Mouse (Mus musculus) ovary, adult 18-20 months (tissue): Measurements from ENCODE around the gene Oma1.

Experiments used
- DNase-seq: peaks from one replicate; pipeline ENCODE4 v3.0.0; 2022; ENCODE audit warnings: low spot score, mixed read lengths

Gene Oma1

DNA sequence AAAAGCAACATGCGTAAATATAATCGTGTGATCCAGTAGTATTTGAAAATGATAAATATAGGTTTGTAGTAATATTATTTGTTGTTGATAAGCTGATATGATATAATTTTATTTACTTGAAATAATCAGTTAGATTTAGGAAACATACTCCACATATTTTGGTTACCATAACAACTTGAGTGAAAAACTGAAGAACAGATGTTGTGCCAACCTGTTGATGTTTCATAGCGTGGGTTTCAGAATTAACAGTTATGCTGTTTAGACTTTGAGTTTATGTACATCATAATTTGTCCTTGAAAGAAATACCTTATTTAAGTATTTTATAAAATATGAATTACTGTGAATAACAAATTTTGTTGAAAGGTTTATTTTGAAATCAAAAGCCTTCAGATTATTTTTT lies 43.8 kb downstream of the Oma1 start:
- no peak for DNase-seq

DNA sequence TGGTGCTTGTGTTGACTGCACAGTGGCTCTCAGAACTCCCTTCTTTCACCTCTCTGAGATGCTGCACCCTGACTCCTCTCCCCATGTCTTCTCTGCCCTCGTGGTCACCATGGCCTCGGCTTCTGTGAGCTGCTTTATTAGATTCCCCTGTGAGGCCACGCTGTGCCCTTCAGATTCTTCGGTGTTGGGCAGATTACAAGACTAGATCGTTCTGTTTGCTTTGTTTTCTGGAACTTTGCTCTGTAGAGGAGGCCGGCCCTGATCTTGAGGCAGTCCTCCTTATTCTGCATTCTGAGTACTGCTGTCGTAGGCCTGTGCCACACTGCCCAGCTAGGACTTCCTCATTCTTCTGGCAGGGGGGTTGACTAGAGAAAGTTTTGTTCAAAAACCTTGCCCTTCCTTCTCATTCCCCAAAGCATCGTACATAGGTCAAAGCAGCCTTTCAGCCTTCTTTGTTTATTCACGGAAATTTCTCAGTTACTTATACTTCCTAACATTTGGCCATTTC lies 45.4 kb downstream of the Oma1 start:
- no peak for DNase-seq

GRCm38 (mm10) chr4:103382171-103382570 lies 68.6 kb downstream of the Oma1 start:
- no peak for DNase-seq

- DNase-seq = no peak
Measured at GRCm38 (mm10) chr4:103385031-103385430, 71.4 kb downstream of the Oma1 start.

GRCm38 (mm10) chr4:103385835-103386787 lies 72.5 kb downstream of the Oma1 start:
- no peak for DNase-seq

DNA sequence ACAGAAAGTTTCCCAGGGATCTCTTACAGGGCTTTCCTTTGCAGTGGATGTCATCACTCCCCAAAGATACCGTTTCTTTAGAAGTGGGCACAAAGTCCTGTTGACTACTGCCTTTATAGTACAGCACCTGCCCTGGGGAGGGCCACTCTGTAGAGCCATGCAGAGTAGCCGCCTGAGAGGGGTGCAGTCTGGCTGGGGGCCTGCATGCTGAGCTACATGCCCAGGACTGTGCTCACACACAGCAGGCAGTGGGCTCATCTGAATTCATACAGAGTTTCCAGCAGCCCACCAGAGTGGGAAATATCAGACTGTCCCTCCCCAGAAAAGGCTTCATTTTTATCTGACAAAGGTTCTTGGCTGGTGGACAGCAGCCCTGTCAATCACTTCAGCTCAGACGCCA lies 73.7 kb downstream of the Oma1 start:
- DNase-seq = no peak

- DNase-seq = no peak
Measured at GRCm38 (mm10) chr4:103388530-103389178, 75.0 kb downstream of the Oma1 start.

- no peak for DNase-seq
Measured at GRCm38 (mm10) chr4:103389583-103389982, 76.0 kb downstream of the Oma1 start.

GRCm38 (mm10) chr4:103390499-103390898 lies 76.9 kb downstream of the Oma1 start:
- no peak for DNase-seq

GRCm38 (mm10) chr4:103395066-103395465 lies 81.5 kb downstream of the Oma1 start:
- no peak for DNase-seq

- DNase-seq = no peak
Measured at GRCm38 (mm10) chr4:103395905-103396304, 82.3 kb downstream of the Oma1 start.

GRCm38 (mm10) chr4:103396876-103397275 lies 83.3 kb downstream of the Oma1 start:
- DNase-seq = no peak

- DNase-seq = no peak
Measured at GRCm38 (mm10) chr4:103402581-103402980, 89.0 kb downstream of the Oma1 start.

GRCm38 (mm10) chr4:103405321-103405720 lies 91.7 kb downstream of the Oma1 start:
- DNase-seq = no peak

DNA sequence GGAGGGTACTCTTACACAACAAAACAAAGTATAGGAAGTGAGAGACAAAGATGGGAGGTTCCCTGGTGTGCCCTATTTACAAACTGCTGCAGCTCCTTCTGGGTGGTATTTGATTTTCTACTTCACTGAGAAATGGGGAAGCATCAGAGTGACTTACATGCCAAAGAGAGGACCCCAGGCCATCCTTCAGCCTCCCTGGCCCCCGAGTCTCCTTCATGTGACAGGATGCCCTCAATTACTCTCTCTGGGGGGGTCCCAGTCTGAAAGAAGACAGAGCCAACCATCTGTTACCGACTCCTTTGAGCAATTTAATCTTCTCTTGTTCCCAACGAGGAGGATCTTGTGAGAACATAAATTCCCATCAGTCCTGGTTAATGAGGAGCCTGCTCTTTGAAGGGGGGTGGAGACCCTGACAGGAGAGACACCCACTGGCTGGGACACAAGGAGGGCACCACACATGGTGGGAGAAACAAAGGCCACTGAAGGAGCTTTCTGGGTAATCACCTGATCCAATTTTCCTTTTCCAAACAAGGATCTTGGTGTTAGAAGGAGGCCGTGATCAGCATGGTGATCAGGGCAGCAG lies 96.7 kb downstream of the Oma1 start:
- DNase-seq = no peak
